Mouse (Mus musculus) T-helper 17 cell (primary cell): ENCODE measurements around the gene Parp8.

ENCODE experiments used
- in situ Hi-C, 2 experiments: fragments of 300-600 bp; cut with MboI, MseI; formaldehyde crosslinking; loops; 1 replicate in 1 of 2; 2 replicates in 1 of 2; pipeline ENCODE4 v1.15.1; 2025; ENCODE audit warnings: high pct_unique_total_duplicates in 2 of 2

Gene Parp8

GRCm38 (mm10) chr13:116870221-116870620, 155.1 kb downstream of the Parp8 start:
- in situ Hi-C loops = no loop called here

GRCm38 (mm10) chr13:116843937-116844336, 181.4 kb downstream of the Parp8 start:
- in situ Hi-C loops = no loop called here

GRCm38 (mm10) chr13:116830984-116831383, 194.4 kb downstream of the Parp8 start:
- in situ Hi-C loops = no loop called here

GRCm38 (mm10) chr13:116829015-116829414, 196.3 kb downstream of the Parp8 start:
- in situ Hi-C loops = no loop called here

GRCm38 (mm10) chr13:116811456-116811855, 213.9 kb downstream of the Parp8 start:
- in situ Hi-C loops = no loop called here
